Mouse (Mus musculus) brain, adult 10 weeks (tissue): ENCODE measurements around the gene Ang6. TPM values are rescaled to one million over a fixed set of nuclear protein-coding genes. Genes with fewer than 3 reads are reported as not detected.

Source experiments
- polyA plus RNA-seq: library from polyadenylated mRNA; stranded (reverse); fragments of 350-450 nt; fragmentation: Illumina TruSeq; extraction: RNeasy Lipid Tissue Mini Kit (QIAGEN cat#74804); gene quantifications from one replicate; pipeline ENCODE4 v1.2.3, GENCODE M21; 2015; ENCODE audit warnings: low read depth, low replicate concordance

Ang6 gene
- not detected for polyA plus RNA-seq

GRCm38 (mm10) chr14:44002169-44002568 is at the start of gene Ang6:
Gene Ang6, minus strand, starts transcription at chr14:44002269.

GRCm38 (mm10) chr14:43956769-43957168 is 45.3 kb downstream of the Ang6 start, which contains the start of gene Ang5:
Gene Ang5, plus strand, starts transcription at chr14:43957069.

Other genes with a start within 250 kb of the Ang6 start
- gene Gm8180, start 217.5 kb downstream of the Ang6 start, polyA plus RNA-seq = not detected
- gene Ear1, start 126.8 kb downstream of the Ang6 start, polyA plus RNA-seq = not detected
- gene Ear10, start 78.7 kb downstream of the Ang6 start, polyA plus RNA-seq = not detected
- 0.16 TPM for gene Gm8113, start 76.9 kb downstream of the Ang6 start, polyA plus RNA-seq
- not detected for gene Ang5, start 45.2 kb downstream of the Ang6 start, polyA plus RNA-seq
- not detected for gene Ear2, start 100.4 kb upstream of the Ang6 start, polyA plus RNA-seq
- gene Gm3327, start 121.6 kb upstream of the Ang6 start, polyA plus RNA-seq = not detected
- gene Gm8212, start 195.4 kb upstream of the Ang6 start, polyA plus RNA-seq = not detected
- not detected for gene 4930503E14Rik, start 211.0 kb upstream of the Ang6 start, polyA plus RNA-seq